Mouse (Mus musculus) CH12.LX (cell line): ENCODE measurements at regions not wholly inside any gene's neighbourhood (a gene's known extent, or its start where the extent isn't known, plus 50 kb on each side); places are given as distances from the start of the nearest gene placed in this dataset.

Experiments
- DNase-seq: peaks from one replicate; pipeline ENCODE4 v3.0.0-alpha.2; 2013; ENCODE audit errors: extremely low read depth
- H3K27ac ChIP-seq: 2 replicates; pipeline ENCODE4 v1.5.1; 2012; ENCODE audit warnings: low read depth, mild to moderate bottlenecking, control low read depth, moderate library complexity; ENCODE audit not compliant: insufficient read depth
- H3K27me3 ChIP-seq: replicated peaks from 2 replicates; pipeline ENCODE3; 2012; ENCODE audit warnings: inconsistent platforms
- H3K36me3 ChIP-seq, 2 experiments: replicated peaks in 1 of 2; 2 replicates each; pipeline versions ENCODE3 to v1.6.1; 2012; ENCODE audit warnings: inconsistent platforms in 1 of 2, low read length in 1 of 2, mild to moderate bottlenecking in 1 of 2, mixed read lengths in 1 of 2, moderate library complexity in 1 of 2; ENCODE audit not compliant: control insufficient read depth in 1 of 2, insufficient read depth in 1 of 2
- H3K4me1 ChIP-seq, 2 experiments: 2 replicates each; pipeline ENCODE4 v1.6.1; 2012; ENCODE audit warnings: inconsistent platforms in 1 of 2, moderate library complexity in 1 of 2; ENCODE audit not compliant: insufficient read depth in 2 of 2, control insufficient read depth in 1 of 2
- H3K4me2 ChIP-seq: 2 replicates; pipeline ENCODE4 v1.6.1; 2012; ENCODE audit warnings: low read depth, mild to moderate bottlenecking, control low read depth; ENCODE audit not compliant: poor library complexity, insufficient read depth, severe bottlenecking
- H3K4me3 ChIP-seq, 3 experiments: fragments of 150-350 bp in 1 of 3; sonication (generic) in 1 of 3; replicated peaks in 1 of 3; 2 replicates each; pipeline versions ENCODE3 to v1.5.1; 2011 to 2012; ENCODE audit warnings: low read depth in 2 of 3, low read length in 2 of 3, mild to moderate bottlenecking in 2 of 3, moderate library complexity in 2 of 3, control low read depth in 1 of 3, improper control_type of control experiment in 1 of 3, inconsistent platforms in 1 of 3, mixed read lengths in 1 of 3; ENCODE audit not compliant: poor library complexity in 1 of 3
- H3K79me2 ChIP-seq: replicated peaks from 2 replicates; pipeline ENCODE4 v1.6.1; 2012; ENCODE audit warnings: mild to moderate bottlenecking, moderate library complexity; ENCODE audit not compliant: control insufficient read depth, poor library complexity, insufficient read depth, severe bottlenecking; ENCODE audit errors: extremely low read depth
- H3K9ac ChIP-seq: 2 replicates; pipeline ENCODE4 v1.6.1; 2012; ENCODE audit warnings: low read depth, mild to moderate bottlenecking, control low read depth, moderate library complexity; ENCODE audit not compliant: insufficient read depth
- H3K9me3 ChIP-seq: replicated peaks from 2 replicates; pipeline ENCODE3; 2012; ENCODE audit warnings: low read length, inconsistent platforms, mixed read lengths
- BHLHE40 ChIP-seq: IDR thresholded peaks from 2 replicates; pipeline ENCODE4 v1.6.1; 2011; ENCODE audit warnings: mild to moderate bottlenecking, low read depth, low read length, improper control_type of control experiment
- CHD1 ChIP-seq: IDR thresholded peaks from 2 replicates; pipeline ENCODE4 v1.6.1; 2012; ENCODE audit warnings: low read depth, low read length, improper control_type of control experiment, inconsistent platforms
- CTCF ChIP-seq, 2 experiments: IDR thresholded peaks in 1 of 2; conservative IDR thresholded peaks in 1 of 2; 2 replicates each; pipeline ENCODE4 v1.5.1; 2011 to 2012; ENCODE audit warnings: low read depth in 2 of 2, low read length in 2 of 2, improper control_type of control experiment in 1 of 2, inconsistent platforms in 1 of 2, mild to moderate bottlenecking in 1 of 2, moderate library complexity in 1 of 2
- E2F4 ChIP-seq: IDR thresholded peaks from 2 replicates; pipeline ENCODE4 v1.6.1; 2011; ENCODE audit warnings: low read depth, low read length, improper control_type of control experiment; ENCODE audit not compliant: insufficient replicate concordance
- JUN ChIP-seq: IDR thresholded peaks from 2 replicates; pipeline ENCODE4 v1.6.1; 2011; ENCODE audit warnings: low read depth, mild to moderate bottlenecking, low read length, improper control_type of control experiment, moderate library complexity; ENCODE audit not compliant: insufficient read depth
- JUND ChIP-seq: conservative IDR thresholded peaks from 2 replicates; pipeline ENCODE4 v1.6.1; 2011; ENCODE audit warnings: low read depth, low read length, improper control_type of control experiment
- KAT2A ChIP-seq: IDR thresholded peaks from 2 replicates; pipeline ENCODE4 v1.6.1; 2012; ENCODE audit warnings: low read length, improper control_type of control experiment, inconsistent platforms; ENCODE audit not compliant: insufficient replicate concordance
- MAX ChIP-seq: IDR thresholded peaks from 2 replicates; pipeline ENCODE4 v1.6.1; 2011; ENCODE audit warnings: low read length, improper control_type of control experiment
- MAZ ChIP-seq: IDR thresholded peaks from 2 replicates; pipeline ENCODE4 v1.6.1; 2012; ENCODE audit warnings: low read depth, mild to moderate bottlenecking, inconsistent platforms, low read length, improper control_type of control experiment, moderate library complexity
- MEF2A ChIP-seq: IDR thresholded peaks from 2 replicates; pipeline ENCODE4 v1.6.1; 2014; ENCODE audit warnings: low read depth, mild to moderate bottlenecking, inconsistent platforms, low read length, improper control_type of control experiment, borderline replicate concordance
- MYC ChIP-seq: IDR thresholded peaks from 2 replicates; pipeline ENCODE4 v1.6.1; 2011; ENCODE audit warnings: low read depth, mild to moderate bottlenecking, improper control_type of control experiment, low read length
- NELFE ChIP-seq: IDR thresholded peaks from 2 replicates; pipeline ENCODE4 v1.6.1; 2011; ENCODE audit warnings: low read depth, low read length, improper control_type of control experiment
- PAX5 ChIP-seq: IDR thresholded peaks from 2 replicates; pipeline ENCODE4 v1.6.1; 2012; ENCODE audit warnings: low read length, inconsistent platforms, mixed read lengths
- RAD21 ChIP-seq: IDR thresholded peaks from 2 replicates; pipeline ENCODE4 v1.6.1; 2011; ENCODE audit warnings: low read depth, mild to moderate bottlenecking, low read length, improper control_type of control experiment, moderate library complexity
- RCOR1 ChIP-seq: conservative IDR thresholded peaks from 2 replicates; pipeline ENCODE4 v1.6.1; 2012; ENCODE audit warnings: low read depth, mild to moderate bottlenecking, inconsistent platforms, low read length, improper control_type of control experiment
- TBP ChIP-seq: conservative IDR thresholded peaks from 2 replicates; pipeline ENCODE4 v1.6.1; 2011; ENCODE audit warnings: low read depth, low read length, improper control_type of control experiment
- ZMIZ1 ChIP-seq: IDR thresholded peaks from 2 replicates; pipeline ENCODE4 v1.6.1; 2012; ENCODE audit warnings: low read depth, mild to moderate bottlenecking, inconsistent platforms, low read length, improper control_type of control experiment
- dilution Hi-C: fragments of 300-500 bp; cut with MboI; formaldehyde crosslinking; loops from 2 replicates; pipeline ENCODE4 v1.14.3; 2020; ENCODE audit warnings: low sequenced_read_pairs; ENCODE audit not compliant: extremely low pct_unique_long_range_greater_than_20kb, extremely low pct_ligation_motif_present
- in situ Hi-C: fragments of 300-500 bp; cut with MboI; formaldehyde crosslinking; loops from 3 replicates; pipeline ENCODE4 v1.14.3; 2019; ENCODE audit warnings: low sequenced_read_pairs, low pct_ligation_motif_present, low pct_unique_long_range_greater_than_20kb, mixed read lengths

- TF ChIP-seq NELFE: peak; percentile 21; the same call in 1 of the 2 replicates
- TF ChIP-seq MAX: peak; percentile 31; the same call in 1 of the 2 replicates
- no peak for TF ChIP-seq BHLHE40
- TF ChIP-seq RAD21: peak; percentile 72
- TF ChIP-seq KAT2A: no peak
- no peak for TF ChIP-seq ZMIZ1
- TF ChIP-seq CTCF (conservative IDR thresholded peaks at IDR 0.05 in 1 of 2, IDR thresholded peaks at IDR 0.05 in 1 of 2; ENCODE audit: low read depth in 2 of 2, low read length in 2 of 2): peak; percentile 82 to 90
Measured at GRCm38 (mm10) chr16:5406711-5407110, 150.9 kb upstream of the Eef2kmt start (continued).

- Histone ChIP-seq H3K79me2 (no peaks in the 10 kb centered on the region), H3K27me3 (peaks cover 62% of the 10 kb centered on the region), H3K9ac (no peak overlapping the region), H3K36me3 (no peaks in the 10 kb centered on the region), H3K9me3 (peaks cover 10% of the 10 kb centered on the region), H3K4me2 (no peak overlapping the region), H3K4me1 (no peaks in the 10 kb centered on the region), H3K27ac (no peak overlapping the region), H3K4me3 (no peak overlapping the region)
- no peak for DNase-seq
- dilution Hi-C loops: no loop called here
- TF ChIP-seq CTCF (conservative IDR thresholded peaks at IDR 0.05 in 1 of 2, IDR thresholded peaks at IDR 0.05 in 1 of 2; ENCODE audit: low read depth in 2 of 2, low read length in 2 of 2): no peak
- TF ChIP-seq RCOR1: no peak
- TF ChIP-seq NELFE: no peak
- TF ChIP-seq, all 38 proteins: peak for 0
- in situ Hi-C loops: no loop called here
Measured at GRCm38 (mm10) chr16:5393336-5393735, 137.6 kb upstream of the Eef2kmt start.

GRCm38 (mm10) chr16:5382930-5383329 lies 127.1 kb upstream of the Eef2kmt start:
- DNase-seq: no peak
- dilution Hi-C loops (no loop called here), in situ Hi-C loops (no loop called here)
- peaks cover 73% of the 10 kb centered on the region for H3K27me3 ChIP-seq
- H3K9me3 ChIP-seq: no peaks in the 10 kb centered on the region
- H3K4me2 ChIP-seq: no peak overlapping the region
- no peak overlapping the region for H3K4me3 ChIP-seq
- H3K9ac ChIP-seq: no peak overlapping the region
- H3K36me3 ChIP-seq: no peaks in the 10 kb centered on the region
- no peaks in the 10 kb centered on the region for H3K4me1 ChIP-seq
- no peaks in the 10 kb centered on the region for H3K79me2 ChIP-seq
- no peak for TF ChIP-seq BHLHE40
- no peak for TF ChIP-seq JUN
- no peak for TF ChIP-seq PAX5
- no peak for TF ChIP-seq MYC
- TF ChIP-seq RCOR1: no peak
- TF ChIP-seq CHD1: no peak
- no peak for TF ChIP-seq JUND
- TF ChIP-seq MEF2A: no peak
- no peak for TF ChIP-seq E2F4
- TF ChIP-seq TBP: no peak
- no peak for TF ChIP-seq MAZ
- H3K27ac ChIP-seq: no peak overlapping the region
